Mouse (Mus musculus) neural tube, embryonic 11.5 days (tissue): ENCODE measurements around the gene Spag8. TPM values are rescaled to one million over a fixed set of nuclear protein-coding genes. Genes with fewer than 3 reads are reported as not detected.

Experiments
- ATAC-seq: fragments of 200-750 bp; cut with Nextera tagmentation; 2 replicates; pipeline ENCODE4 v1.8.0; 2017; ENCODE audit warnings: moderate number of reproducible peaks, mild to moderate bottlenecking, moderate TSS enrichment, moderate library complexity; ENCODE audit not compliant: insufficient read depth, low FRiP score, low TSS enrichment
- DNase-seq: peaks from one replicate; pipeline ENCODE4 v3.0.0-alpha.2; 2015; ENCODE audit warnings: low spot score
- H3K27ac ChIP-seq: fragments of 300-500 bp; sonication (generic); 2 replicates; pipeline ENCODE4 v1.5.1; 2014; ENCODE audit warnings: low read depth, mild to moderate bottlenecking, low read length
- H3K27me3 ChIP-seq: fragments of 300-500 bp; sonication (generic); 2 replicates; pipeline ENCODE4 v1.6.1; 2014; ENCODE audit warnings: mild to moderate bottlenecking, low read length, mixed read lengths; ENCODE audit not compliant: control insufficient read depth, insufficient read depth
- H3K36me3 ChIP-seq: fragments of 300-500 bp; sonication (generic); 2 replicates; pipeline ENCODE4 v1.6.1; 2014; ENCODE audit warnings: mild to moderate bottlenecking, low read length, moderate library complexity, mixed read lengths; ENCODE audit not compliant: control insufficient read depth, insufficient read depth
- H3K4me1 ChIP-seq: fragments of 300-500 bp; sonication (generic); 2 replicates; pipeline ENCODE4 v1.6.1; 2014; ENCODE audit warnings: low read length, mixed read lengths; ENCODE audit not compliant: control insufficient read depth, insufficient read depth
- H3K4me2 ChIP-seq: fragments of 300-500 bp; sonication (generic); 2 replicates; pipeline ENCODE4 v1.6.1; 2014; ENCODE audit warnings: low read depth, mild to moderate bottlenecking, moderate library complexity
- H3K4me3 ChIP-seq: fragments of 300-500 bp; sonication (generic); 2 replicates; pipeline ENCODE4 v1.5.1; 2014; ENCODE audit warnings: low read depth, low read length
- H3K9ac ChIP-seq: fragments of 300-500 bp; sonication (generic); 2 replicates; pipeline ENCODE4 v1.6.1; 2014; ENCODE audit warnings: mild to moderate bottlenecking, low read length
- H3K9me3 ChIP-seq: fragments of 300-500 bp; sonication (generic); 2 replicates; pipeline ENCODE4 v1.6.1; 2016; ENCODE audit warnings: low read length; ENCODE audit not compliant: control insufficient read depth
- WGBS: fragments of 180-500 bp; shearing (Covaris S2); extraction: QIAGEN DNeasy Blood & Tissue Kit; methylation state at CpG from one replicate; pipeline ENCODE4 v1.1.7; 2014; 5-methylcytosine and 5-hydroxymethylcytosine counted together
- polyA plus RNA-seq: library from polyadenylated mRNA; unstranded; fragments of >200 nt; fragmentation: Nextera tagmentation; extraction: Ambion mirVana; gene quantifications from 2 replicates; pipeline ENCODE4 v1.2.1, GENCODE M21; 2014

The Spag8 gene
- 0.89 and 1.1 TPM in 2 replicates for polyA plus RNA-seq

DNA sequence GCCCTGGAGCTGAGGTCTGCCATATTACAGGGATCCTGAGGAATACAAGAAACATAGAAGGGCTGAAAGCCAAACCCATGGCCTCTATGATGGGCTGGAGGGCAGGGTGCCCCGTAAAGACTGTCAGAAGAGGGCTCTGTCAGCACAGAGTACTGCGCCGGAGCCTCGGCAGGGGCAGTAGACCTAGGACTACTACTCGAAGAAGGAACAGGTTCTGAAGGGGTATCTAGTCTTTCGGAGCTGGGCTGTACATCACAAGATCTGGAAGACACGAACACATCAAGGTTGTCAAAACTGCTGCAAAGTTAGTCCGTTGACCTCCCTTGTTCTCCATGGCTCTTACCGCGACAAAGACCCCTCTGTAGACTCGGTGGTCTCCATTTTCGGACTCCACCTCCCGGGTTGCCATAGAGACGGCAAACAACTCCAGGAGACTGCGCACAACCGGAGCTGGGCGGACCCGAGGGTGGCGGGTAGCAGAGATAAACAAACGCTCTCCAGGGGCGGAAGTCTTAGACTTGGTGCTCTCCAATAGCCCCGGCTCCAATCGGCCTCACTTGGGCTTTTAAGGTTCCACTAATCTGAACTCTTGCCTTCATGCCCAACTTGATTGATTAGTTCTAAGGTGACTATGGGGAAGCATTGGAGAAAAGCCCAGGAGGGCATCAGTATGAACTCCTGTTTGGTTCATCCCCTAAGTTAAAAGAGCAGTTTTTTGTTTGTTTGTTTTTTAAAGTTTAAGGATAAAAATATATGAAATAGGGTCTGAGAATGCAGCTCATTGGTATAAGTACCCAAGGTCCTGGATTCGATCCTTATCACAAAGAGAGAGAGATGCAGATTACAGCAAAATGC is at the start of gene Spag8:
Spag8 (minus strand) TSS at position 434 of the 855 bp plus-strand sequence.
- Histone ChIP-seq H3K27me3 (no peaks in the 10 kb centered on the region), H3K9me3 (no peaks in the 10 kb centered on the region), H3K4me2 (peak within 1 kb of the TSS; percentile 32), H3K4me3 (peak within 1 kb of the TSS; percentile 19; the same call in 1 of the 2 replicates), H3K9ac (no peak within 1 kb of the TSS; the same call in 1 of the 2 replicates), H3K27ac (no peak within 1 kb of the TSS), H3K4me1 (peaks cover 7% of the 10 kb centered on the region; the same call in 1 of the 2 replicates), H3K36me3 (no peaks in the 10 kb centered on the region; the same call in 1 of the 2 replicates)
- DNase-seq (peak; percentile 72), ATAC-seq (no peak)
- 17% methylated on average over 24 of the region's 24 CpGs for WGBS

DNA sequence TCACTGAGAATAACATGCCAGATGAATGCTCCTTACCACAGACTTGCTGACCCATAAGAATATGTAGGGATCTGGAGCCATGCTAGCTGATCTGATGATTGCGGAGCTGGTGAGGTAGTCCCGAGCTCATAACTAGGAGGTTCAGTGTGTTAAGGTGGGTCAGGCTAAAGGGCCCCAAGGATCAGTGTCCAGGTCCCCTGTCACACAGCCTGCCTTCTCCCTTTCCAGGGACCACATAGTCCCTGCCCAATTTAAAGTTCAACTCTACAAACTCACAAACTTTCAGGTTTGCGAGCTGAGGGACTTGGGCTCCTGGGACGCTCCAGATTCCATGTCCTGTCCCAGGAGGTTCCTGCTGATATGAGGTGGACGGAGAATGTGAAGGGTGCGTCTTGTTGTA is 47.3 kb upstream of the Spag8 start, which contains the start of gene Olfr70:
Olfr70 (minus strand) TSS at position 101 of the 400 bp plus-strand sequence.
- WGBS, result 94% methylated on average over 6 of the region's 6 CpGs
- no peak within 1 kb of the TSS for H3K9ac ChIP-seq
- no peak within 1 kb of the TSS for H3K4me2 ChIP-seq
- H3K9me3 ChIP-seq, result no peaks in the 10 kb centered on the region
- no peak for DNase-seq
- H3K36me3 ChIP-seq, result no peaks in the 10 kb centered on the region
- H3K4me1 ChIP-seq, result no peaks in the 10 kb centered on the region
- no peak within 1 kb of the TSS for H3K27ac ChIP-seq
- no peak for ATAC-seq
- no peaks in the 10 kb centered on the region for H3K27me3 ChIP-seq
- H3K4me3 ChIP-seq, result no peak within 1 kb of the TSS

DNA sequence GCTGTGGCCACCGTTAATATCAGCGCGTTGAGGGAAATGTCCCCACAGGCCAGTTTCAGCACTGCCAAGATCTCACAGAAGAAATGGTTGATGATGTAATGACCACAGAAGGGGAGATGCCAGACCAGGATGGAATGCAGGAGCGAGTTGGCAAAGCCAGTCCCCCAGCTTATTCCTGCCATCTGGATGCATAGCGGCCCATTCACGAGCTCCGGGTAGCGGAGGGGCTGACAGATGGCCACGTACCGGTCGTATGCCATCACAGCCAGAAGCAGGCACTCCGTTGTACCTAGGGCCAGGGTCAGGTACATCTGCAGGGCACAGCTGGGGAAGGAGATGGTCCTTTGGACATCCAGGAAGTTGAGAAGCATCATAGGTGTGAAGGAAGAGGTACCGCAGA is 43.2 kb upstream of the Spag8 start:
- no peaks in the 10 kb centered on the region for H3K27me3 ChIP-seq
- no peaks in the 10 kb centered on the region for H3K4me1 ChIP-seq
- no peaks in the 10 kb centered on the region for H3K9me3 ChIP-seq
- no peak overlapping the region for H3K9ac ChIP-seq
- no peak overlapping the region for H3K4me3 ChIP-seq
- H3K4me2 ChIP-seq, result no peak overlapping the region
- DNase-seq (no peak), ATAC-seq (no peak)
- 93% methylated on average over 13 of the region's 13 CpGs for WGBS
- no peaks in the 10 kb centered on the region for H3K36me3 ChIP-seq
- no peak overlapping the region for H3K27ac ChIP-seq

DNA sequence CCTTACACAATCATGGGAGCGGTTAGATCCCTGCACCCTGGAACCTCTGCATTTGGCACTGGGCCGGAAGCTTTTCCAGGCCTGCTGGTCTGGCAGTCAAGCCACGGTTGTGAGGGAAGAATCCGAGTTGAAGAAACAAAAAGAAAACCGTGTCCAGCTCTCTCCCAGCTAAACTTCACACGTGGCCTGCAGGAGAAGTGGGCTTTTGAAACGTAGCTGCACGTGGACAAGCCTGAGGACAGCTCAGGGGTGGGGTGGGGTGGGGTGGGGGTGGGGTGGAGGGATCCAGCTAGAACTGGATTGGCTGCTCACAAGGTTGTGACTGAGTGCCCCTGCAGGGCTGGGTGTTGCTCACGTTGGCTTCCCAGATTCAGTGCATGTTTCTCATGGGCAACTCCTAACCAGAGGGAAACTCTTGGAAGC is 41.9 kb upstream of the Spag8 start:
- no peaks in the 10 kb centered on the region for H3K9me3 ChIP-seq
- DNase-seq (no peak), ATAC-seq (no peak)
- no peak overlapping the region for H3K27ac ChIP-seq
- no peaks in the 10 kb centered on the region for H3K36me3 ChIP-seq
- H3K4me1 ChIP-seq, result no peaks in the 10 kb centered on the region
- no peaks in the 10 kb centered on the region for H3K27me3 ChIP-seq
- no peak overlapping the region for H3K9ac ChIP-seq
- WGBS, result 35% methylated on average over 9 of the region's 9 CpGs
- no peak overlapping the region for H3K4me3 ChIP-seq
- H3K4me2 ChIP-seq, result no peak overlapping the region

DNA sequence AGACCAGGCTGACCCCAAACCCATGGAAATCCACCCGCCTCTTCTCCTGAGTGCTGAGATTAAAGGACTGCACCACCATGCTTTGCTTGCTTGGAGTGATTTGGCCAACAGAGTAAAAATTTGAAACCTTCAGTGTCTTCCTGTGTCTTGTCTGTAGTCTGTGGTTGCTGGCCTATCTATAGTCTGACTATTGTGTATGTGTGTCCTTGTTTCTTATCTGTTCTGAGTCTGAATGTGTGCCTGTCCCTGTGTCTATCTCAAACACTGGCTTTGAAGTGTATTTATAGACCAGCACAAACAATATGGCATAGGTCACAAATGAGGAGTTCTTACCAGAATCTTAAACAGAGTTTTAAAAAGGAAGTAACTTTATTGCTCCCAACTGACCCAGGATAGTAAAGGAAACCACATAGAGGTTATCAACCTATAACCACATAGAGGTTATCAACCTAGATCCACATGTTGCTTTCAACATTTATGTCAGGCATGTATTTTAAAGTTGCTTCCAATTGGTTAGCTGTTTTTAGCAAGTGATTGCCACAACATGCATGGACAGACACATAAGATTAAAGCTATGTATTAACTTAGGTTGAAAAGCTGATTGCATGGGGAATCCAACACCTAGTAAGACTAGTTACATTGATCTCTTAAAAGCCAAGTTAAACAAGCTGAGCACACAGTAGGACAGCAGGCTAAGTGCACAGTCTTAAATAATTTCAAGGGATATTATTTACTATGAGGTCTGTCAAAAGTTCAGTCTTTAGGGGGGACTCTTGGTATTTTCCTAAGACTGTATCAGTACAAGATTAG is 41.2 kb upstream of the Spag8 start:
- Histone ChIP-seq H3K27ac (no peak overlapping the region), H3K4me2 (no peak overlapping the region), H3K4me3 (no peak overlapping the region), H3K9me3 (no peaks in the 10 kb centered on the region), H3K36me3 (no peaks in the 10 kb centered on the region), H3K27me3 (no peaks in the 10 kb centered on the region), H3K4me1 (no peaks in the 10 kb centered on the region), H3K9ac (no peak overlapping the region)
- ATAC-seq (no peak), DNase-seq (no peak)
- WGBS, result 81% methylated on average over 1 of the region's 1 CpGs

DNA sequence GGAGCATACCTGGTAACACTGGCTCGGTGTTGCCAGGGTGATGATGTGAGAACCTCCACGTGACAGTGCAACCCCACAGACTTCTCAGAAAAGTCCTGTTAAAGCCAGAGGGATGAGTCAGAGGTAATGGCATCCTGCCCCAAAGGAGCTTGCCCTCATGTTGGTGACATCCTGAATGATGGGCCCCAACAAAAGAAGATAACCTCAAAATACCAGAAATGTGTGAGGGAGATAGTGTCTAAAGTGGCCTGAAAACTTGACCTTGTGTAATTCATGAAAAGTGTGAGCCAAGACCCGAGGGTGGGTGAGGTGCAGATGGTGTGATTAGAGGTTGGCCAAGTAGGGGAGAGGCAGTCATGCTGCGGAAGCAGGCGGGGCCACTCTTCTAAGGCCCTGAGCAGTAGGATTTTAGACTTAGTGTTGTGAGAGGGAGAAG is 40.4 kb upstream of the Spag8 start:
- ATAC-seq, result no peak
- 83% methylated on average over 5 of the region's 5 CpGs for WGBS

DNA sequence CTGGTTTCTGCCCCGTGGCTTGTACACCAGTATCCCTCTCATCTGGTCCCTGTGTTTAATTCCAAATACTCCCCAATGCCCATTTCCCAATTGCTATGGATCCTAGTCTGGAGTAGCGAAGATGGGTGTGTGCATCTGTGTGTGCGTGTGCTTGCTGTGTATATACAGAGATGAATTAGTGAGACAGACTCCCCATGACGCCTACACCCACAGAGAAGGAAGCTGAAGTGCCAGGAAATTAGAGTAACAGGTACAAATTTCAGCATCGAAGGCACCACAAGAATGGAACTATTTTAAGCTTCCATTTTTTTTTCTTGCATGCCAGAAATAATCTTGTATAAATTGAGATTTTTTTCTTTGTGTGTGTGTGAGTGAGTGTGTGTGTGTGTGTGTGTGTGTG is 37.6 kb upstream of the Spag8 start:
- Histone ChIP-seq H3K36me3 (no peaks in the 10 kb centered on the region), H3K4me2 (no peak overlapping the region), H3K4me1 (no peaks in the 10 kb centered on the region), H3K27me3 (no peaks in the 10 kb centered on the region), H3K27ac (no peak overlapping the region), H3K9me3 (no peaks in the 10 kb centered on the region), H3K4me3 (no peak overlapping the region), H3K9ac (no peak overlapping the region)
- ATAC-seq (no peak), DNase-seq (no peak)
- WGBS, result 88% methylated on average over 5 of the region's 5 CpGs

More for the DNA sequence above, 40.4 kb upstream of the Spag8 start:
- Histone ChIP-seq H3K9me3 (no peaks in the 10 kb centered on the region), H3K9ac (no peak overlapping the region), H3K36me3 (no peaks in the 10 kb centered on the region), H3K4me2 (no peak overlapping the region), H3K27ac (no peak overlapping the region), H3K4me1 (no peaks in the 10 kb centered on the region), H3K27me3 (no peaks in the 10 kb centered on the region), H3K4me3 (no peak overlapping the region)
- no peak for DNase-seq

DNA sequence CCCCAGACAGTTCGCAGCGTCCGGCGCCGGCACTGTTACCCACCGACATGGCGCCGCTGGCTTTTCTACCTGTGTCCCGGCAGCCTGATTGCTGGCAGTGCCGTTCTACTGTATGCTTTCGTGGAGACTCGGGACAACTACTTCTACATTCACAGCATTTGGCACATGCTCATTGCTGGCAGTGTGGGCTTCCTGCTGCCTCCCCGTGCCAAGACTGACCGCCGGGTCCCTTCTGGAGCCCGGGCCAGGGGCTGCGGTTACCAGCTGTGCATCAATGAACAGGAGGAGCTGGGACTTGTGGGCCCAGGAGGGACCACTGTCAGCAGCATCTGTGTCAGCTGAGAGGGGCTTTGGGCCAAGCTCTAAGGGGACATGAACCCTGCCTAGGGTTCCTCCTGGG is 36.6 kb upstream of the Spag8 start:
- Histone ChIP-seq H3K4me1 (no peaks in the 10 kb centered on the region), H3K27ac (no peak overlapping the region), H3K27me3 (no peaks in the 10 kb centered on the region), H3K9ac (no peak overlapping the region), H3K4me3 (no peak overlapping the region), H3K36me3 (no peaks in the 10 kb centered on the region), H3K9me3 (no peaks in the 10 kb centered on the region), H3K4me2 (no peak overlapping the region)
- DNase-seq (no peak), ATAC-seq (no peak)
- 92% methylated on average over 17 of the region's 17 CpGs for WGBS
